Mouse (Mus musculus): ENCODE measurements around the gene Tomm20. TPM values are rescaled to one million over a fixed set of nuclear protein-coding genes. Genes with fewer than 3 reads are reported as not detected.
"Not testable (repeated sequence)": the region's sequence is repeated elsewhere in the genome, so short reads cannot be mapped to it uniquely, and the experiment has no call there.

Tomm20 gene
- polyA plus RNA-seq, 1 experiment: 417 TPM

- no peaks in the 10 kb centered on the region for H3K27me3 ChIP-seq (ENCODE audit: control insufficient read depth, insufficient read depth, low read length)
- H3K27ac ChIP-seq (ENCODE audit: insufficient read depth, low read length): peak overlapping the region; percentile 62
- no peaks in the 10 kb centered on the region for H3K36me3 ChIP-seq (ENCODE audit: control insufficient read depth, insufficient read depth, low read length)
- no peak overlapping the region for H3K4me3 ChIP-seq (ENCODE audit: extremely low read depth, insufficient read depth, insufficient read length)
- peaks cover 6% of the 10 kb centered on the region; the same call in 1 of the 2 replicates for H3K4me1 ChIP-seq (ENCODE audit: control insufficient read depth, insufficient read depth, insufficient read length)
- 83% methylated on average over 13 of the region's 13 CpGs for WGBS
- TF ChIP-seq POLR2A (IDR thresholded peaks at IDR 0.05; ENCODE audit: low read depth, low read length) (no peak), CTCF (IDR thresholded peaks at IDR 0.05; ENCODE audit: extremely low read depth, insufficient read depth, insufficient read length, insufficient replicate concordance) (peak; percentile 42; the same call in 1 of the 2 replicates)
- DNase-seq (ENCODE audit: low read depth in 1 of 2, low spot score in 2 of 2): peak in 1 of 2 experiments; percentile 45
These were observed 59.8 kb downstream of the Tomm20 start for GRCm38 (mm10) chr8:126885554-126886485.

DNA sequence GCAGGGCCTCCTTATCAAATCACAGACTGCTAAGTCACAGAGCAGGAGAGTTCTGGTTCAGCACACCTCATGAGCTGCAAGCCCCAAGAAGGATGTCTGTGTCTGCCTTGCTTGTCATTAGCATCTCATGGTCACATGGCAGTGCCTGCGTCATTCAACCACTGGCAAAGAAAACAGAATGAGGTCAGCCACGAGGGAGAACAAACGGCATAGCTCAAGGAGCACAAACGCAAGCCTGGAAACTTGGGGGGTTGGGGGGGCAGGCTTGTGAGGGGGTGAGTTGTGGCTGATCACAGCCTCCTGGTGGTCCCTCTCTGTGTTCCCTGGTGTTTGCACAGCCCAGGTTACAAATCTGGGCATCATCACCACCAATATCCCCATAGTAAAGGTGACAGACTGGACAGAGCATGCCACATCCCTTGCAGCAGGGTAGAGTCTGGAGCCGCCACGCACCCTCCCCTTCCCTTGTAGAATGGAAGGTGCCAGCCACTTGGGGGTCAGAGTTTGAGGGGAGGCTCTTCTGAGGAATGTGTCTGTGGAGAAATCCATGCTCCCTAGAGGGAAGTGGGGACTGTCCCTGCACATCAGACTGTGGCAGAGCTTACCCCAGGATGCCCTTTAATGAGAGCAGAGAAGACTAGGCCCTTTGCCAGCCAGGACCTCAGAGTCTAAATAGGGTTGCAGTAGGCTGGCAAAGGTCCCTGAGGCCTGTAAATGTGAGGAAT, 61.3 kb downstream of the Tomm20 start:
- DNase-seq (ENCODE audit: low read depth in 1 of 2, low spot score in 2 of 2): no peak
- TF ChIP-seq POLR2A (IDR thresholded peaks at IDR 0.05; ENCODE audit: low read depth, low read length): no peak
- TF ChIP-seq CTCF (IDR thresholded peaks at IDR 0.05; ENCODE audit: extremely low read depth, insufficient read depth, insufficient read length, insufficient replicate concordance): no peak
- no peak overlapping the region for H3K4me3 ChIP-seq (ENCODE audit: extremely low read depth, insufficient read depth, insufficient read length)
- H3K27ac ChIP-seq (ENCODE audit: insufficient read depth, low read length): no peak overlapping the region
- WGBS: 73% methylated on average over 6 of the region's 6 CpGs
- H3K27me3 ChIP-seq (ENCODE audit: control insufficient read depth, insufficient read depth, low read length): no peaks in the 10 kb centered on the region
- no peaks in the 10 kb centered on the region for H3K36me3 ChIP-seq (ENCODE audit: control insufficient read depth, insufficient read depth, low read length)
- H3K4me1 ChIP-seq (ENCODE audit: control insufficient read depth, insufficient read depth, insufficient read length): peaks cover 6% of the 10 kb centered on the region; the same call in 1 of the 2 replicates

- WGBS: 89% methylated on average over 5 of the region's 5 CpGs
- DNase-seq (ENCODE audit: low read depth in 1 of 2, low spot score in 2 of 2): no peak
- no peak overlapping the region for H3K4me3 ChIP-seq (ENCODE audit: extremely low read depth, insufficient read depth, insufficient read length)
- H3K27me3 ChIP-seq (ENCODE audit: control insufficient read depth, insufficient read depth, low read length): no peaks in the 10 kb centered on the region
- TF ChIP-seq POLR2A (IDR thresholded peaks at IDR 0.05; ENCODE audit: low read depth, low read length): no peak
- TF ChIP-seq CTCF (IDR thresholded peaks at IDR 0.05; ENCODE audit: extremely low read depth, insufficient read depth, insufficient read length, insufficient replicate concordance): no peak
- H3K36me3 ChIP-seq (ENCODE audit: control insufficient read depth, insufficient read depth, low read length): no peaks in the 10 kb centered on the region
- no peak overlapping the region for H3K27ac ChIP-seq (ENCODE audit: insufficient read depth, low read length)
- peaks cover 6% of the 10 kb centered on the region; the same call in 1 of the 2 replicates for H3K4me1 ChIP-seq (ENCODE audit: control insufficient read depth, insufficient read depth, insufficient read length)
These were observed 61.9 kb downstream of the Tomm20 start for GRCm38 (mm10) chr8:126883752-126884151.

GRCm38 (mm10) chr8:126882586-126882985, 63.1 kb downstream of the Tomm20 start:
- not testable (repeated sequence) for H3K36me3 ChIP-seq (ENCODE audit: control insufficient read depth, insufficient read depth, low read length); H3K27me3 ChIP-seq (ENCODE audit: control insufficient read depth, insufficient read depth, low read length); H3K4me3 ChIP-seq (ENCODE audit: extremely low read depth, insufficient read depth, insufficient read length); DNase-seq (ENCODE audit: low read depth in 1 of 2, low spot score in 2 of 2); H3K27ac ChIP-seq (ENCODE audit: insufficient read depth, low read length); H3K4me1 ChIP-seq (ENCODE audit: control insufficient read depth, insufficient read depth, insufficient read length)
- WGBS: 97% methylated on average over 1 of the region's 1 CpGs

GRCm38 (mm10) chr8:126881641-126882140, 64.0 kb downstream of the Tomm20 start:
- Histone ChIP-seq H3K36me3 (ENCODE audit: control insufficient read depth, insufficient read depth, low read length) (no peaks in the 10 kb centered on the region), H3K4me1 (ENCODE audit: control insufficient read depth, insufficient read depth, insufficient read length) (peaks cover 8% of the 10 kb centered on the region; the same call in 1 of the 2 replicates), H3K4me3 (ENCODE audit: extremely low read depth, insufficient read depth, insufficient read length) (no peak overlapping the region), H3K27ac (ENCODE audit: insufficient read depth, low read length) (0 out of 2 replicates have a peak overlapping the region, but pooled peaks have one; percentile 29), H3K27me3 (ENCODE audit: control insufficient read depth, insufficient read depth, low read length) (no peaks in the 10 kb centered on the region)
- 65% methylated on average over 4 of the region's 4 CpGs for WGBS
- TF ChIP-seq CTCF (IDR thresholded peaks at IDR 0.05; ENCODE audit: extremely low read depth, insufficient read depth, insufficient read length, insufficient replicate concordance) (no peak), POLR2A (IDR thresholded peaks at IDR 0.05; ENCODE audit: low read depth, low read length) (no peak)
- peak in 1 of 2 experiments; percentile 60 for DNase-seq (ENCODE audit: low read depth in 1 of 2, low spot score in 2 of 2)

Other genes with a start within 250 kb of the Tomm20 start
- gene Rbm34, start 25.2 kb upstream of the Tomm20 start, polyA plus RNA-seq (2012; rRNA removed): 2.6 and 3.0 TPM in 2 replicates
- gene Pard3, start 118.0 kb upstream of the Tomm20 start, polyA plus RNA-seq (2012; rRNA removed): 3.8 and 4.5 TPM in 2 replicates

Measured in spleen, adult 2 months (tissue).